Mouse (Mus musculus) ES-E14 (cell line): ENCODE measurements around the gene Map7d1.

Source experiments
- CHD2 ChIP-seq: IDR thresholded peaks from 2 replicates; pipeline ENCODE4 v1.6.1; 2014; ENCODE audit warnings: mild to moderate bottlenecking, low read depth, low read length, inconsistent platforms
- ZC3H11A ChIP-seq: IDR thresholded peaks from 2 replicates; pipeline ENCODE4 v1.6.1; 2012; ENCODE audit warnings: low read depth, mild to moderate bottlenecking, inconsistent platforms, low read length, borderline replicate concordance

- TF ChIP-seq CHD2 (no peak), ZC3H11A (no peak)
Observed at GRCm38 (mm10) chr4:126201514-126202302, 54.4 kb downstream of the Map7d1 start.
